Mouse (Mus musculus) hindbrain, embryonic 10.5 days (tissue): ENCODE results near the gene Msrb1. TPM values are rescaled to one million over a fixed set of nuclear protein-coding genes. Genes with fewer than 3 reads are reported as not detected.

Source experiments
- DNase-seq: peaks from one replicate; pipeline ENCODE4 v3.0.0-alpha.2; 2017; ENCODE audit warnings: low spot score
- H3K27ac ChIP-seq: fragments of 300-500 bp; sonication (generic); 2 replicates; pipeline ENCODE4 v1.5.1; 2016; ENCODE audit warnings: mild to moderate bottlenecking, moderate library complexity
- H3K27me3 ChIP-seq: fragments of 300-500 bp; sonication (generic); 2 replicates; pipeline ENCODE4 v1.6.1; 2016; ENCODE audit warnings: mild to moderate bottlenecking; ENCODE audit not compliant: poor library complexity, insufficient read depth, severe bottlenecking
- H3K36me3 ChIP-seq: fragments of 300-500 bp; sonication (generic); 2 replicates; pipeline ENCODE4 v1.6.1; 2016; ENCODE audit warnings: mild to moderate bottlenecking, moderate library complexity
- H3K4me1 ChIP-seq: fragments of 300-500 bp; sonication (generic); replicated peaks from 2 replicates; pipeline ENCODE4 v1.6.1; 2016; ENCODE audit warnings: mild to moderate bottlenecking
- H3K4me3 ChIP-seq: fragments of 300-500 bp; sonication (generic); 2 replicates; pipeline ENCODE4 v1.5.1; 2016; ENCODE audit warnings: mild to moderate bottlenecking, moderate library complexity
- H3K9me3 ChIP-seq: fragments of 300-500 bp; sonication (generic); 2 replicates; pipeline ENCODE4 v1.6.1; 2016; ENCODE audit warnings: mild to moderate bottlenecking, moderate library complexity
- WGBS: fragments of 180-500 bp; shearing (Covaris S2); methylation state at CpG from one replicate; pipeline ENCODE4 v1.1.7; 2016; 5-methylcytosine and 5-hydroxymethylcytosine counted together
- polyA plus RNA-seq: library from polyadenylated mRNA; unstranded; fragments of >200 nt; fragmentation: Nextera tagmentation; extraction: Ambion mirVana; gene quantifications from 2 replicates; pipeline ENCODE4 v1.2.1, GENCODE M21; 2016

Gene Msrb1
- polyA plus RNA-seq, 1 experiment from 2014 or later = 23.4 TPM

GRCm38 (mm10) chr17:24723122-24723880 lies 13.1 kb upstream of the Msrb1 start:
- H3K4me3 ChIP-seq = peak overlapping the region; percentile 82
- WGBS = 5% methylated on average over 12 of the region's 12 CpGs
- H3K27ac ChIP-seq = peak overlapping the region; percentile 88
- peak; percentile 11 for DNase-seq
- peaks cover 41% of the 10 kb centered on the region for H3K4me1 ChIP-seq
- H3K36me3 ChIP-seq = peaks cover 26% of the 10 kb centered on the region
- 0 out of 2 replicates have a peak, but pooled peaks cover 3% of the 10 kb centered on the region for H3K27me3 ChIP-seq
- H3K9me3 ChIP-seq = no peaks in the 10 kb centered on the region

GRCm38 (mm10) chr17:24723881-24724180 lies 12.6 kb upstream of the Msrb1 start:
- Histone ChIP-seq H3K4me1 (peaks cover 35% of the 10 kb centered on the region), H3K4me3 (peak overlapping the region; percentile 82), H3K27ac (peak overlapping the region; percentile 88), H3K36me3 (peaks cover 21% of the 10 kb centered on the region), H3K27me3 (0 out of 2 replicates have a peak, but pooled peaks cover 5% of the 10 kb centered on the region), H3K9me3 (no peaks in the 10 kb centered on the region)
- WGBS = under 1% methylated on average over 15 of the region's 15 CpGs
- no peak for DNase-seq

GRCm38 (mm10) chr17:24724184-24724583 lies 12.3 kb upstream of the Msrb1 start, which contains the start of gene Ndufb10:
Ndufb10 (minus strand) TSS chr17:24724478.
- peak within 1 kb of the TSS; percentile 88 for H3K27ac ChIP-seq
- WGBS = under 1% methylated on average over 30 of the region's 30 CpGs
- H3K9me3 ChIP-seq = no peaks in the 10 kb centered on the region
- peak within 1 kb of the TSS; percentile 82 for H3K4me3 ChIP-seq
- DNase-seq = peak; percentile 97
- peaks cover 21% of the 10 kb centered on the region for H3K36me3 ChIP-seq
- 0 out of 2 replicates have a peak, but pooled peaks cover 5% of the 10 kb centered on the region for H3K27me3 ChIP-seq
- peaks cover 32% of the 10 kb centered on the region for H3K4me1 ChIP-seq

GRCm38 (mm10) chr17:24725637-24726390 lies 10.6 kb upstream of the Msrb1 start:
- H3K4me3 ChIP-seq = no peak overlapping the region
- 0 out of 2 replicates have a peak, but pooled peaks cover 5% of the 10 kb centered on the region for H3K27me3 ChIP-seq
- DNase-seq = no peak
- H3K4me1 ChIP-seq = peaks cover 32% of the 10 kb centered on the region
- 76% methylated on average over 3 of the region's 3 CpGs for WGBS
- H3K9me3 ChIP-seq = no peaks in the 10 kb centered on the region
- H3K27ac ChIP-seq = no peak overlapping the region
- H3K36me3 ChIP-seq = peaks cover 18% of the 10 kb centered on the region

GRCm38 (mm10) chr17:24727618-24728017 lies 8.8 kb upstream of the Msrb1 start, which contains the start of gene Rpl3l:
Rpl3l (plus strand) TSS chr17:24727820.
- 79% methylated on average over 2 of the region's 2 CpGs for WGBS
- Histone ChIP-seq H3K4me3 (no peak within 1 kb of the TSS), H3K36me3 (peaks cover under 1% of the 10 kb centered on the region), H3K9me3 (no peaks in the 10 kb centered on the region), H3K4me1 (peaks cover 16% of the 10 kb centered on the region), H3K27ac (no peak within 1 kb of the TSS), H3K27me3 (0 out of 2 replicates have a peak, but pooled peaks cover 5% of the 10 kb centered on the region)
- no peak for DNase-seq

GRCm38 (mm10) chr17:24728184-24728583 lies 8.3 kb upstream of the Msrb1 start:
- DNase-seq = no peak
- Histone ChIP-seq H3K27ac (no peak overlapping the region), H3K4me1 (peaks cover 11% of the 10 kb centered on the region), H3K4me3 (no peak overlapping the region), H3K27me3 (0 out of 2 replicates have a peak, but pooled peaks cover 5% of the 10 kb centered on the region), H3K9me3 (no peaks in the 10 kb centered on the region), H3K36me3 (no peaks in the 10 kb centered on the region)
- 73% methylated on average over 17 of the region's 17 CpGs for WGBS

DNA sequence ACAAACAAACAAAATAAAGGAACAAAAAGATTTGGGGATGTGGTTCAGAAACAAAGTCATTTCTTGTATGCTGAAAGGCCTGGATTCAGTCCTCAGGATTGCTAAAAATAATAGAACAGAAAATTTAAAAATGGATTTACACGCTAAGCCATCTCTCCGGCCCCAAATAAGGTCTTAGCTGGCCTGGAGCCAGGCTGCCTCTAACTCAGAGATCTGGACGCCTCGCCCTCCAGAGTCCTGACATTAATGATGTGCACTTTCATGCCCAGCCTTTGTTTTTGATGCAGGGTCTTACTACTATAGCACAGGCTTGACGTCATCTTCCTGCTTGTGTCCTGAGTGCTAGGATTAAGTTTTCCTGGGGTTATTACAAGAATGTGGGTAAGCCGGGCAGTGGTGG lies 7.4 kb upstream of the Msrb1 start:
- Histone ChIP-seq H3K4me3 (no peak overlapping the region), H3K36me3 (no peaks in the 10 kb centered on the region), H3K27me3 (0 out of 2 replicates have a peak, but pooled peaks cover 13% of the 10 kb centered on the region), H3K4me1 (peaks cover 4% of the 10 kb centered on the region; the same call in 1 of the 2 replicates), H3K9me3 (no peaks in the 10 kb centered on the region), H3K27ac (no peak overlapping the region)
- no peak for DNase-seq
- WGBS = 85% methylated on average over 6 of the region's 6 CpGs

- Histone ChIP-seq H3K27me3 (0 out of 2 replicates have a peak, but pooled peaks cover 14% of the 10 kb centered on the region), H3K4me3 (no peak overlapping the region), H3K36me3 (no peaks in the 10 kb centered on the region), H3K9me3 (no peaks in the 10 kb centered on the region), H3K4me1 (peaks cover 5% of the 10 kb centered on the region), H3K27ac (no peak overlapping the region)
- 81% methylated on average over 14 of the region's 14 CpGs for WGBS
- no peak for DNase-seq
Measured at GRCm38 (mm10) chr17:24730787-24731186, 5.7 kb upstream of the Msrb1 start.

DNA sequence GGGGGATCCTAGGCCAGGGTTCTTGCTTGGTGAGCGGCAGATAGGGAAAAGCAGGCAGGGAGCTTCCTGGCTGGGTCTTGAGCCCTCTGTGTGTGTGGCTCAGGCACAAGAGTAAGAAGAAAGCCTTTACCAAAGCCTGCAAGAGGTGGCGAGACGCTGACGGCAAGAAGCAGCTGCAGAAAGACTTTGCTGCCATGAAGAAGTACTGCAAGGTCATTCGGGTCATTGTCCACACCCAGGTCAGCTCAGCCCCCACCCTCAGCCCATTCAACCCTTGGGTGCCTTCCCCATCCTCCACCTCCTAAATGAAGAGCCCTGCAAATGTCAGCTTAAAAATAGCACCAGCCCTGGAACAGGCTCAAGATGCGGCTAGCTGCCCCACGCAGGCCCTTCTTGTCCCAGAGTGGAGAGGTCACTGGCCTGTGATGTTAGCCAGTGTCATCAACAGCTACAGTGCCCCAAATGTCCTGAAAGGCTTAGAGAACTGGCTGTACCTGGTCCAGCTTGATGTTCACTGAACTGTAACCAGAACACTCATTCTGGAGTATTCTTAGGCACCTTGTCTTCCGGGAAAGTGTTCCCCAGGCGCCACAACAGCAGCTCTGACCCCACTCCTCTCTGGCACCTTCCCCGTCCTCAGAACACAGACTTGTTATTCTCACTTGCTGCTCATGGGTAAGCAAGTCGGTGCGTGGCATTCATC lies 4.1 kb upstream of the Msrb1 start:
- no peak for DNase-seq
- Histone ChIP-seq H3K36me3 (no peaks in the 10 kb centered on the region), H3K4me3 (no peak overlapping the region), H3K27me3 (0 out of 2 replicates have a peak, but pooled peaks cover 14% of the 10 kb centered on the region), H3K9me3 (no peaks in the 10 kb centered on the region), H3K27ac (no peak overlapping the region), H3K4me1 (peaks cover 19% of the 10 kb centered on the region)
- 81% methylated on average over 12 of the region's 12 CpGs for WGBS

GRCm38 (mm10) chr17:24733434-24734050 lies 2.9 kb upstream of the Msrb1 start:
- H3K4me3 ChIP-seq = no peak overlapping the region
- 90% methylated on average over 21 of the region's 21 CpGs for WGBS
- peaks cover 24% of the 10 kb centered on the region for H3K4me1 ChIP-seq
- no peaks in the 10 kb centered on the region for H3K9me3 ChIP-seq
- H3K36me3 ChIP-seq = no peaks in the 10 kb centered on the region
- no peak for DNase-seq
- no peak overlapping the region for H3K27ac ChIP-seq
- H3K27me3 ChIP-seq = 0 out of 2 replicates have a peak, but pooled peaks cover 10% of the 10 kb centered on the region

GRCm38 (mm10) chr17:24734513-24734912 lies 1.9 kb upstream of the Msrb1 start:
- Histone ChIP-seq H3K4me1 (peaks cover 24% of the 10 kb centered on the region), H3K9me3 (no peaks in the 10 kb centered on the region), H3K4me3 (no peak overlapping the region), H3K36me3 (0 out of 2 replicates have a peak, but pooled peaks cover under 1% of the 10 kb centered on the region), H3K27ac (no peak overlapping the region), H3K27me3 (0 out of 2 replicates have a peak, but pooled peaks cover 10% of the 10 kb centered on the region)
- no peak for DNase-seq
- 81% methylated on average over 1 of the region's 1 CpGs for WGBS

GRCm38 (mm10) chr17:24735446-24735845 lies 996 bp upstream of the Msrb1 start:
- H3K27me3 ChIP-seq = 0 out of 2 replicates have a peak, but pooled peaks cover 10% of the 10 kb centered on the region
- H3K36me3 ChIP-seq = peaks cover 9% of the 10 kb centered on the region; the same call in 1 of the 2 replicates
- no peaks in the 10 kb centered on the region for H3K9me3 ChIP-seq
- no peak overlapping the region for H3K4me3 ChIP-seq
- no peak overlapping the region for H3K27ac ChIP-seq
- DNase-seq = no peak
- H3K4me1 ChIP-seq = peaks cover 24% of the 10 kb centered on the region
- 87% methylated on average over 7 of the region's 7 CpGs for WGBS
